Mouse (Mus musculus) MEL (cell line): ENCODE results near the gene Prkcd. TPM values are rescaled to one million over a fixed set of nuclear protein-coding genes. Genes with fewer than 3 reads are reported as not detected.

Experiments used
- DNase-seq: peaks from one replicate; pipeline ENCODE4 v3.0.0; 2011; ENCODE audit warnings: low read depth, low spot score
- H3K27ac ChIP-seq: 2 replicates; pipeline ENCODE4 v1.5.1; 2012; ENCODE audit warnings: low read depth, mild to moderate bottlenecking, control low read depth, low read length, moderate library complexity; ENCODE audit not compliant: control insufficient read depth
- H3K27me3 ChIP-seq, 2 experiments: fragments of 150-350 bp in 1 of 2; sonication (generic) in 1 of 2; 2 replicates each; pipeline ENCODE4 v1.6.1; 2012; ENCODE audit warnings: low read length in 2 of 2, mild to moderate bottlenecking in 2 of 2, improper control_type of control experiment in 1 of 2, moderate library complexity in 1 of 2; ENCODE audit not compliant: insufficient read depth in 2 of 2, control insufficient read depth in 1 of 2
- H3K36me3 ChIP-seq, 2 experiments: 2 replicates each; pipeline ENCODE4 v1.6.1; 2012 to 2014; ENCODE audit warnings: low read length in 2 of 2, improper control_type of control experiment in 1 of 2, inconsistent platforms in 1 of 2, mild to moderate bottlenecking in 1 of 2; ENCODE audit not compliant: insufficient read depth in 2 of 2, control insufficient read depth in 1 of 2
- H3K4me1 ChIP-seq, 2 experiments: fragments of 150-350 bp in 1 of 2; sonication (generic) in 1 of 2; 2 replicates each; pipeline ENCODE4 v1.6.1; 2012; ENCODE audit warnings: low read length in 2 of 2, improper control_type of control experiment in 1 of 2, mild to moderate bottlenecking in 1 of 2; ENCODE audit not compliant: insufficient read depth in 2 of 2, control insufficient read depth in 1 of 2
- H3K4me3 ChIP-seq, 2 experiments: fragments of 150-350 bp in 1 of 2; sonication (generic) in 1 of 2; 2 replicates each; pipeline ENCODE4 v1.5.1; 2012; ENCODE audit warnings: low read depth in 2 of 2, low read length in 2 of 2, mild to moderate bottlenecking in 2 of 2, moderate library complexity in 2 of 2, control low read depth in 1 of 2, improper control_type of control experiment in 1 of 2; ENCODE audit not compliant: control insufficient read depth in 1 of 2, insufficient read depth in 1 of 2
- H3K79me2 ChIP-seq: 2 replicates; pipeline ENCODE4 v1.6.1; 2012; ENCODE audit warnings: mild to moderate bottlenecking, low read length, moderate library complexity; ENCODE audit not compliant: control insufficient read depth, poor library complexity, insufficient read depth
- H3K9ac ChIP-seq: 2 replicates; pipeline ENCODE4 v1.6.1; 2012; ENCODE audit warnings: low read depth, mild to moderate bottlenecking, control low read depth, low read length, moderate library complexity; ENCODE audit not compliant: control insufficient read depth, poor library complexity, severe bottlenecking
- H3K9me3 ChIP-seq: fragments of 150-350 bp; sonication (generic); replicated peaks from 2 replicates; pipeline ENCODE4 v1.6.1; 2012; ENCODE audit warnings: mild to moderate bottlenecking, low read length, improper control_type of control experiment, moderate library complexity; ENCODE audit not compliant: insufficient read depth
- CHD1 ChIP-seq: IDR thresholded peaks from 2 replicates; pipeline ENCODE4 v1.6.1; 2012; ENCODE audit warnings: low read depth, mild to moderate bottlenecking, inconsistent platforms, low read length, improper control_type of control experiment
- ELF1 ChIP-seq: IDR thresholded peaks from 2 replicates; pipeline ENCODE4 v1.6.1; 2014; ENCODE audit warnings: low read depth, mild to moderate bottlenecking, inconsistent platforms, low read length, improper control_type of control experiment, moderate library complexity
- EP300 ChIP-seq, 2 experiments: IDR thresholded peaks; 2 replicates each; pipeline ENCODE4 v1.6.1; 2011; ENCODE audit warnings: improper control_type of control experiment in 2 of 2, low read length in 2 of 2, low read depth in 1 of 2, mild to moderate bottlenecking in 1 of 2
- ETS1 ChIP-seq: IDR thresholded peaks from 2 replicates; pipeline ENCODE4 v1.6.1; 2012; ENCODE audit warnings: low read depth, mild to moderate bottlenecking, inconsistent platforms, low read length, improper control_type of control experiment, moderate library complexity
- GABPA ChIP-seq: IDR thresholded peaks from 2 replicates; pipeline ENCODE4 v1.6.1; 2012; ENCODE audit warnings: low read depth, mild to moderate bottlenecking, inconsistent platforms, low read length, improper control_type of control experiment, moderate library complexity
- GATA1 ChIP-seq: IDR thresholded peaks from 2 replicates; pipeline ENCODE4 v1.6.1; 2011; ENCODE audit warnings: low read depth, low read length, improper control_type of control experiment
- HCFC1 ChIP-seq: IDR thresholded peaks from 2 replicates; pipeline ENCODE4 v1.6.1; 2012; ENCODE audit warnings: low read depth, mild to moderate bottlenecking, inconsistent platforms, low read length, improper control_type of control experiment, moderate library complexity
- POLR2A ChIP-seq, 2 experiments: IDR thresholded peaks; 2 replicates each; pipeline ENCODE4 v1.6.1; 2011 to 2012; ENCODE audit warnings: low read length in 2 of 2, mild to moderate bottlenecking in 2 of 2, control low read depth in 1 of 2, improper control_type of control experiment in 1 of 2, low read depth in 1 of 2, moderate library complexity in 1 of 2; ENCODE audit not compliant: control insufficient read depth in 1 of 2, insufficient read depth in 1 of 2, poor library complexity in 1 of 2
- POLR2AphosphoS2 ChIP-seq: IDR thresholded peaks from 2 replicates; pipeline ENCODE4 v1.6.1; 2011; ENCODE audit warnings: low read length, improper control_type of control experiment
- SIN3A ChIP-seq: IDR thresholded peaks from 2 replicates; pipeline ENCODE4 v1.6.1; 2012; ENCODE audit warnings: low read length, improper control_type of control experiment, inconsistent platforms
- SMC3 ChIP-seq: IDR thresholded peaks from 2 replicates; pipeline ENCODE4 v1.6.1; 2011; ENCODE audit warnings: low read depth, low read length, improper control_type of control experiment
- TBP ChIP-seq: IDR thresholded peaks from 2 replicates; pipeline ENCODE4 v1.8.0; 2011; ENCODE audit warnings: low read depth, low read length, improper control_type of control experiment
- TCF12 ChIP-seq: IDR thresholded peaks from 2 replicates; pipeline ENCODE4 v1.6.1; 2014; ENCODE audit warnings: low read depth, mild to moderate bottlenecking, inconsistent platforms, low read length, improper control_type of control experiment, moderate library complexity
- ZC3H11A ChIP-seq: IDR thresholded peaks from 2 replicates; pipeline ENCODE4 v1.6.1; 2012; ENCODE audit warnings: low read depth, mild to moderate bottlenecking, inconsistent platforms, low read length, improper control_type of control experiment
- ZKSCAN1 ChIP-seq: IDR thresholded peaks from 2 replicates; pipeline ENCODE4 v1.6.1; 2012; ENCODE audit warnings: low read depth, mild to moderate bottlenecking, inconsistent platforms, low read length, improper control_type of control experiment, moderate library complexity
- ZNF384 ChIP-seq: IDR thresholded peaks from 2 replicates; pipeline ENCODE4 v1.6.1; 2012; ENCODE audit warnings: low read depth, mild to moderate bottlenecking, inconsistent platforms, low read length, improper control_type of control experiment
- polyA plus RNA-seq, 2 experiments: library from polyadenylated mRNA; stranded (reverse) in 1 of 2; unstranded in 1 of 2; fragments of >175 nt in 1 of 2; fragments of >200 nt in 1 of 2; gene quantifications; 2 replicates each; pipeline versions ENCODE4 v1.2.1 to v1.2.4; 2012; ENCODE audit warnings: low replicate concordance in 2 of 2, low read depth in 1 of 2; ENCODE audit not compliant: insufficient read length in 2 of 2, insufficient read depth in 1 of 2, missing spikeins in 1 of 2
- total RNA-seq: library from RNA; depleted of rRNA; stranded (reverse); fragments of 300-350 nt; gene quantifications from 2 replicates; pipeline ENCODE4 v1.2.3, GENCODE M21; 2012

Gene Prkcd
- total and polyA plus RNA-seq, 3 experiments, result 33.9 to 72.7 TPM; not detected in 1

GRCm38 (mm10) chr14:30551981-30552380, 74.0 kb downstream of the Prkcd start:
- Histone ChIP-seq H3K27me3 (no peaks in the 10 kb centered on the region), H3K9me3 (no peaks in the 10 kb centered on the region), H3K4me1 (peaks cover 7 to 47% of the 10 kb centered on the region in 2 experiments; a peak in 3 of 4 replicates), H3K4me3 (peak overlapping the region in 1 of 2 experiments; percentile 85; a peak in 2 of 4 replicates), H3K9ac (no peak overlapping the region; the same call in 1 of the 2 replicates), H3K27ac (no peak overlapping the region), H3K36me3 (peaks cover 14 to 43% of the 10 kb centered on the region in 2 experiments), H3K79me2 (peaks cover 75% of the 10 kb centered on the region)
- no peak for TF ChIP-seq ZC3H11A
- peak; percentile 54 for TF ChIP-seq ZNF384
- DNase-seq, result no peak

- Histone ChIP-seq H3K9me3 (no peaks in the 10 kb centered on the region), H3K27me3 (no peaks in the 10 kb centered on the region), H3K9ac (peak overlapping the region; percentile 78), H3K27ac (0 out of 2 replicates have a peak overlapping the region, but pooled peaks have one; percentile 5), H3K79me2 (peaks cover 71% of the 10 kb centered on the region), H3K4me3 (peak overlapping the region; percentile 69 to 85), H3K36me3 (peaks cover 12 to 43% of the 10 kb centered on the region in 2 experiments), H3K4me1 (peaks cover 7 to 47% of the 10 kb centered on the region in 2 experiments; a peak in 3 of 4 replicates)
- peak; percentile 73 for DNase-seq
- TF ChIP-seq SIN3A (peak; percentile 46; the same call in 1 of the 2 replicates), EP300 (IDR thresholded peaks at IDR 0.05; ENCODE audit: low read depth in 1 of 2, low read length in 2 of 2) (0 out of 4 replicates have a peak, but pooled peaks of 1 of the 2 experiments have one; percentile 14), ZNF384 (no peak)
Observed at GRCm38 (mm10) chr14:30551509-30551908, 74.5 kb downstream of the Prkcd start.

DNA sequence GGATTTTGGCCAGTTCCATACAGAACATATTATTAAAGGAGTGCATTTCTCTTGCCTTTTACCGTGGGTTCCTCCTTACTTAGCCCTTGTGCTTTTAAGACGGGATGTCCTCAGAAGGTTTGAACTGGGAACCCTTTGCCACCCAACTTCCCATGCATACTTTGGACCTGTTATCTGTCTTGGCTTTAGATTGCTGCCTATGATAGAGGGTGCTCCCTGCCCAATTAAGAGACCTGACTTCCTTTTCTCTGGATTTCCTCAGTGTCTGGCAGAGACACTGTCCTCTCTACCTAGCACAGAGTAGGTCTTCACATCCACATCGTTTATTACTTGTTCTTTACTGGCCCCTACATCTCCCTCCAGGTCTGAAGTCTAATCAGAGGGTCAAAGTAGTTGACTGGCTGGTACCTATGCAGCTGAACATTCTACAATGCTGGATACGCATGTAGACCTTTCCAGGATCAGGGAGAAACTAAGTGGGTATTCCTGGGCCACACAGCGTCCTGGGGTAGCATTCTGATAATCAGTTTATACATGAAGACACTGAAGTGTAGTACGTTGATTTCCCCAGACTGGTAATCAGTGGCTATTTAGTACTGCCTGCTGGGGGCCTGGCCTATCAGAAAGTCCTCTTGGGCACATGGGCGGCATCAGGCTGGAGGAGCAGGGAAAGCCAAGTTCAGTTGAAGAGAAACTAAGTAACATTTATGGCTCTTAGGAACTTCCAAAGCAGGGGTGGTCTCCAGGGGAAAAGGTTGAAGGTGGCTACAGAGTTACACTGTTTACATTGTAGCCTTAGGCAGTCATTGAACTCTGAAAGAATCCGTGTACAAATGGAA, 75.6 kb downstream of the Prkcd start:
- Histone ChIP-seq H3K27ac (peak overlapping the region; percentile 73), H3K4me3 (peak overlapping the region; percentile 69 to 85), H3K36me3 (peaks cover 10 to 43% of the 10 kb centered on the region in 2 experiments), H3K9ac (peak overlapping the region; percentile 78), H3K9me3 (no peaks in the 10 kb centered on the region), H3K4me1 (peaks cover 7 to 47% of the 10 kb centered on the region in 2 experiments; a peak in 3 of 4 replicates), H3K27me3 (no peaks in the 10 kb centered on the region), H3K79me2 (peaks cover 61% of the 10 kb centered on the region)
- DNase-seq, result peak; percentile 59
- TF ChIP-seq GABPA (no peak), CHD1 (0 out of 2 replicates have a peak, but pooled peaks have one; percentile 60), ETS1 (0 out of 2 replicates have a peak, but pooled peaks have one; percentile 27), ZKSCAN1 (peak; percentile 91), POLR2AphosphoS2 (no peak), TBP (peak; percentile 42; the same call in 1 of the 2 replicates), GATA1 (peak; percentile 89), EP300 (IDR thresholded peaks at IDR 0.05; ENCODE audit: low read depth in 1 of 2, low read length in 2 of 2) (peak in 1 of 2 experiments; percentile 36; a peak in 1 of 4 replicates), HCFC1 (no peak), POLR2A (IDR thresholded peaks at IDR 0.05; ENCODE audit: control insufficient read depth in 1 of 2, insufficient read depth in 1 of 2, low read depth in 1 of 2, low read length in 2 of 2, poor library complexity in 1 of 2) (no peak; a peak in 1 of 4 replicates), SMC3 (no peak), ELF1 (no peak), TCF12 (no peak)
